Mouse (Mus musculus) lung, postnatal 0 days (tissue): ENCODE measurements around the gene Tapbp.

ENCODE experiments used
- CTCF ChIP-seq: IDR thresholded peaks from 2 replicates; pipeline ENCODE4 v1.5.1; 2016; ENCODE audit warnings: antibody characterized with exemption, mild to moderate bottlenecking
- EP300 ChIP-seq: IDR thresholded peaks from 2 replicates; pipeline ENCODE4 v1.6.1; 2016; ENCODE audit warnings: antibody characterized with exemption, mild to moderate bottlenecking, control low read depth

DNA sequence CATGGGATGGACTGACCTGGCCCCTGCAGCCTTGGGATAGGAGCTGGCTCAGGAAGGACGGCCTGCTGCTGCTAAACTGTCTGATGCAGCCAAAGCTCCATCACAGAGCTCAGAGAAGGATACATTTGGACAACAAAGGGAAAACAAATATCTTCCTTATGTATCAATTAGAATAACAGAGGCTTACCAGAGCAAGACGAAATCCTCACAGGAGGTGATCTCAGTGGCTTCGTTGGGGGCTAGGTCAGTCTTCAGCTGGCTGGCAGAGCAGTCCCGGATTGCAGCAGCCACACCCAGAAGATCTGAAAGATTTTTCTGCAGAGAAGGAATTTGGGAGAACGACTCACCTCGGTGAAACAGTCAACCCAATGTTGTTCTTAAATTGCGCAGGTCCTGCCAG, 23.3 kb upstream of the Tapbp start:
- no peak for TF ChIP-seq CTCF
- TF ChIP-seq EP300: no peak
